Mouse (Mus musculus) stomach, embryonic 16.5 days (tissue): ENCODE results near the gene Ahcyl1. TPM values are rescaled to one million over a fixed set of nuclear protein-coding genes. Genes with fewer than 3 reads are reported as not detected.

ENCODE experiments used
- ATAC-seq: fragments of 200-750 bp; cut with Nextera tagmentation; 2 replicates; pipeline ENCODE4 v1.8.0; 2017; ENCODE audit warnings: moderate number of reproducible peaks, moderate TSS enrichment; ENCODE audit not compliant: insufficient read depth, low FRiP score
- H3K27ac ChIP-seq: fragments of 300-500 bp; sonication (generic); 2 replicates; pipeline ENCODE4 v1.5.1; 2014; ENCODE audit warnings: low read length
- H3K27me3 ChIP-seq: fragments of 300-500 bp; sonication (generic); 2 replicates; pipeline ENCODE4 v1.6.1; 2014; ENCODE audit warnings: low read length, control low read depth, mixed read lengths; ENCODE audit not compliant: control insufficient read depth, insufficient read depth
- H3K36me3 ChIP-seq: fragments of 300-500 bp; sonication (generic); 2 replicates; pipeline ENCODE4 v1.6.1; 2014; ENCODE audit warnings: low read length; ENCODE audit not compliant: control insufficient read depth, insufficient read depth
- H3K4me1 ChIP-seq: fragments of 300-500 bp; sonication (generic); 2 replicates; pipeline ENCODE4 v1.6.1; 2014; ENCODE audit warnings: low read length, control low read depth, mixed read lengths; ENCODE audit not compliant: control insufficient read depth, insufficient read depth
- H3K4me2 ChIP-seq: fragments of 300-500 bp; sonication (generic); 2 replicates; pipeline ENCODE4 v1.6.1; 2014; ENCODE audit warnings: low read depth, low read length, mixed read lengths
- H3K4me3 ChIP-seq: fragments of 300-500 bp; sonication (generic); replicated peaks from 2 replicates; pipeline ENCODE4 v1.5.1; 2014; ENCODE audit warnings: mild to moderate bottlenecking, low read length
- H3K9ac ChIP-seq: fragments of 300-500 bp; sonication (generic); 2 replicates; pipeline ENCODE4 v1.6.1; 2014; ENCODE audit warnings: low read length
- H3K9me3 ChIP-seq: fragments of 300-500 bp; sonication (generic); replicated peaks from 2 replicates; pipeline ENCODE4 v1.6.1; 2016; ENCODE audit warnings: low read length, control low read depth; ENCODE audit not compliant: control insufficient read depth
- WGBS: fragments of 180-500 bp; shearing (Covaris S2); extraction: QIAGEN DNeasy Blood & Tissue Kit; methylation state at CpG from one replicate; pipeline ENCODE4 v1.1.7; 2014; 5-methylcytosine and 5-hydroxymethylcytosine counted together
- polyA plus RNA-seq: library from polyadenylated mRNA; unstranded; fragments of >200 nt; fragmentation: Nextera tagmentation; extraction: Ambion mirVana; gene quantifications from 2 replicates; pipeline ENCODE4 v1.2.1, GENCODE M21; 2015

Gene Ahcyl1
- polyA plus RNA-seq, 1 experiment from 2014 or later: 71.2 TPM

DNA sequence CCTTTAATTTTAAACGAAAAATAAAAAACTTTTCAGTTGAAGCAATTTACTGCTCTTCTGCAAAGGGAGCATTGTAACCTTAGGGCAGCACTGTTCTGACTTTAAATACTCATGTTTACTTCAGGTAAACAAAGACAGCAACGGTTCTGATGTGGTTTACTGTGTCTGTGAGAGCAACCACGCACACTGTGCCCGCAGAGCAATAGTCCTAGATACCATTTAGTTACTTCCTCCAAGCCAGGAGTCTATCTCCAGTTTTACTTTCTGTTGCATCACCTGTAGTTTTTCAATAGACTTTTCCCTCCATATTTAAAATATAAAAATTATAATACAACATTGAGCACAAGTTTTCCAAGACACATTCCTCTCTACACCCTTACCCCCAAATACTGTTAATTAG lies 25.9 kb downstream of the Ahcyl1 start:
- Histone ChIP-seq H3K9ac (no peak overlapping the region), H3K9me3 (no peaks in the 10 kb centered on the region), H3K27me3 (no peaks in the 10 kb centered on the region), H3K4me1 (no peaks in the 10 kb centered on the region), H3K36me3 (peaks cover 22% of the 10 kb centered on the region), H3K4me3 (no peak overlapping the region), H3K4me2 (no peak overlapping the region), H3K27ac (no peak overlapping the region)
- no peak for ATAC-seq
- WGBS: 69% methylated on average over 4 of the region's 4 CpGs

- H3K27me3 ChIP-seq: no peaks in the 10 kb centered on the region
- no peak for ATAC-seq
- WGBS: 84% methylated on average over 7 of the region's 7 CpGs
These were observed 27.6 kb downstream of the Ahcyl1 start for GRCm38 (mm10) chr3:107668786-107669185.

GRCm38 (mm10) chr3:107667426-107667825 lies 28.9 kb downstream of the Ahcyl1 start:
- Histone ChIP-seq H3K27ac (no peak overlapping the region), H3K4me2 (no peak overlapping the region), H3K4me3 (no peak overlapping the region), H3K9me3 (no peaks in the 10 kb centered on the region), H3K4me1 (no peaks in the 10 kb centered on the region), H3K9ac (no peak overlapping the region), H3K27me3 (no peaks in the 10 kb centered on the region), H3K36me3 (peaks cover 14% of the 10 kb centered on the region)
- WGBS: 79% methylated on average over 6 of the region's 6 CpGs
- ATAC-seq: no peak

More at GRCm38 (mm10) chr3:107668786-107669185, 27.6 kb downstream of the Ahcyl1 start:
- Histone ChIP-seq H3K4me2 (no peak overlapping the region), H3K36me3 (peaks cover 18% of the 10 kb centered on the region), H3K4me3 (no peak overlapping the region), H3K27ac (no peak overlapping the region), H3K4me1 (no peaks in the 10 kb centered on the region), H3K9me3 (no peaks in the 10 kb centered on the region), H3K9ac (no peak overlapping the region)

GRCm38 (mm10) chr3:107664641-107665040 lies 31.7 kb downstream of the Ahcyl1 start:
- H3K9ac ChIP-seq: no peak overlapping the region
- no peak overlapping the region for H3K27ac ChIP-seq
- H3K4me2 ChIP-seq: no peak overlapping the region
- peaks cover 19% of the 10 kb centered on the region for H3K36me3 ChIP-seq
- no peaks in the 10 kb centered on the region for H3K4me1 ChIP-seq
- no peaks in the 10 kb centered on the region for H3K27me3 ChIP-seq
- no peaks in the 10 kb centered on the region for H3K9me3 ChIP-seq
- no peak overlapping the region for H3K4me3 ChIP-seq
- ATAC-seq: no peak
- WGBS: 90% methylated on average over 1 of the region's 1 CpGs

DNA sequence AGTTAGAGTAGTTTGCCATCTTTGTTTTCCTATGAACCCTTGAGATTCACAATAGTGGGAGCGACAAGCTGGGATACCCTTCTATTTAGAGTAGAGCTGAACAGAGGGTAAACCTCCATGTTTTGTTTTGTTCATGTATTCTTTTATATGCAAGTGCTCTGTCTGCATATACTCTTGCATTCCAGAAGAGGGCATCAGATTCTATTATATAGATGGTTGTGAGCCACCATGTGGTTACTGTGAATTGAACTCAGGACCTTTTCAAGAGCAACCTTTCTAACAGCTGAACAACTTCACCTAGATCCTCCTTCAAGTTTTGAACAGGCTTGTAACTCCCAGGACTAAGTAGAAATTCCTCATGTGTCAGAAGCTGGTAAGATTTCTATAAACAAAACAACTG lies 37.4 kb downstream of the Ahcyl1 start:
- Histone ChIP-seq H3K4me2 (no peak overlapping the region), H3K27ac (no peak overlapping the region), H3K36me3 (peaks cover 16% of the 10 kb centered on the region), H3K9me3 (no peaks in the 10 kb centered on the region), H3K4me3 (no peak overlapping the region), H3K4me1 (no peaks in the 10 kb centered on the region), H3K27me3 (no peaks in the 10 kb centered on the region), H3K9ac (no peak overlapping the region)
- ATAC-seq: no peak
- WGBS: 90% methylated on average over 1 of the region's 1 CpGs

GRCm38 (mm10) chr3:107656888-107657287 lies 39.5 kb downstream of the Ahcyl1 start:
- Histone ChIP-seq H3K4me3 (no peak overlapping the region), H3K4me2 (no peak overlapping the region), H3K9me3 (no peaks in the 10 kb centered on the region), H3K9ac (no peak overlapping the region), H3K27ac (no peak overlapping the region), H3K27me3 (no peaks in the 10 kb centered on the region), H3K36me3 (peaks cover 16% of the 10 kb centered on the region), H3K4me1 (no peaks in the 10 kb centered on the region)
- WGBS: 65% methylated on average over 4 of the region's 4 CpGs
- no peak for ATAC-seq

DNA sequence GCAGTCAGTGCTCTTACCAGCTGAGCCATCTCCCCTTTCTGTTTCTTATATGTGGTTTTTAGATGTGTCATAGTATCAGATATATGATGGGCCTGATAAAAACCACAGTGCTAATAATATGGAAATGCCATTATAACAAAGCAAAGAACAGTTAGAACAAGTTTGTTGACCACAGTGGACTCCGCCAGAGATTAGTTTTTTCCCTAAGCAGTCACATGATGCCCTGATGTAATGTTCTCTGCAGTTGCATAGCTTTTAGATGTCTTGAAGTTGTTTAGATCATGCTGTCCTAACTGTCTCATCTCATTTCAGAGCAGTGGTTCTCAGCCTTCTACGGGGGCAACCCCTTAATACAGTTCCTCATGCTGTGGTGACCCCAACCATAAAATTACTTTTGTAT lies 40.2 kb downstream of the Ahcyl1 start:
- no peak overlapping the region for H3K4me3 ChIP-seq
- H3K9me3 ChIP-seq: no peaks in the 10 kb centered on the region
- 78% methylated on average over 2 of the region's 2 CpGs for WGBS
- H3K27me3 ChIP-seq: no peaks in the 10 kb centered on the region
- no peak overlapping the region for H3K9ac ChIP-seq
- no peak overlapping the region for H3K27ac ChIP-seq
- H3K4me2 ChIP-seq: no peak overlapping the region
- ATAC-seq: no peak
- no peaks in the 10 kb centered on the region for H3K4me1 ChIP-seq
- peaks cover 15% of the 10 kb centered on the region for H3K36me3 ChIP-seq

- ATAC-seq: no peak
- Histone ChIP-seq H3K4me3 (no peak overlapping the region), H3K27ac (no peak overlapping the region), H3K4me2 (no peak overlapping the region), H3K4me1 (no peaks in the 10 kb centered on the region), H3K9me3 (no peaks in the 10 kb centered on the region), H3K9ac (no peak overlapping the region), H3K36me3 (peaks cover 10% of the 10 kb centered on the region), H3K27me3 (no peaks in the 10 kb centered on the region)
- WGBS: 57% methylated on average over 3 of the region's 3 CpGs
These were observed 40.9 kb downstream of the Ahcyl1 start for GRCm38 (mm10) chr3:107655491-107655890.

GRCm38 (mm10) chr3:107654861-107655260 lies 41.5 kb downstream of the Ahcyl1 start:
- Histone ChIP-seq H3K4me2 (no peak overlapping the region), H3K27me3 (no peaks in the 10 kb centered on the region), H3K4me3 (no peak overlapping the region), H3K36me3 (peaks cover 5% of the 10 kb centered on the region), H3K27ac (no peak overlapping the region), H3K9ac (no peak overlapping the region), H3K4me1 (no peaks in the 10 kb centered on the region), H3K9me3 (no peaks in the 10 kb centered on the region)
- no peak for ATAC-seq
- WGBS: 74% methylated on average over 3 of the region's 3 CpGs

- Histone ChIP-seq H3K27ac (no peak overlapping the region), H3K9me3 (no peaks in the 10 kb centered on the region), H3K9ac (no peak overlapping the region), H3K36me3 (no peaks in the 10 kb centered on the region), H3K4me2 (no peak overlapping the region), H3K4me1 (no peaks in the 10 kb centered on the region), H3K27me3 (no peaks in the 10 kb centered on the region), H3K4me3 (no peak overlapping the region)
- no peak for ATAC-seq
- WGBS: 85% methylated on average over 3 of the region's 3 CpGs
These were observed 43.4 kb downstream of the Ahcyl1 start for GRCm38 (mm10) chr3:107652968-107653367.
